In genomic region chr13:119600166-119600565, GRCm38 (mm10) we compare ENCODE assay signal across 9 mouse cellular contexts. TPM values are rescaled to one million over a fixed set of nuclear protein-coding genes. Genes with fewer than 3 reads are reported as not detected.
DNase-seq lines count a peak whose midpoint lies in the region; ATAC-seq and TF ChIP-seq lines count a peak whose summit lies in the region.
"Not testable (repeated sequence)": the region's sequence is repeated elsewhere in the genome, so short reads cannot be mapped to it uniquely, and the experiment has no call there.
"Had no signal": no experiment of that assay in that cellular context is flagged by ENCODE, and none has a peak within 500 bp of the region (broad histone marks: within the 10 kb centered on the region; RNA-seq: fewer than 3 reads in every experiment).

No protein-coding gene starts in this region.

- H3K4me3 ChIP-seq in embryonic facial prominence, embryonic 15.5 days (replicated peaks); heart, postnatal 0 days (ENCODE audit: low read depth, low read length): not testable (repeated sequence)

- not testable (repeated sequence) for H3K4me1 ChIP-seq in embryonic facial prominence, embryonic 15.5 days; heart, postnatal 0 days (ENCODE audit: control insufficient read depth, insufficient read depth)

- not testable (repeated sequence) for TF ChIP-seq CTCF in heart, postnatal 0 days (IDR thresholded peaks at IDR 0.05; ENCODE audit: low read depth)

- H3K4me2 ChIP-seq in embryonic facial prominence, embryonic 15.5 days (replicated peaks); heart, postnatal 0 days (ENCODE audit: low read depth, low read length): not testable (repeated sequence)

- not testable (repeated sequence) for H3K27me3 ChIP-seq in embryonic facial prominence, embryonic 15.5 days; heart, postnatal 0 days (ENCODE audit: control insufficient read depth, insufficient read depth, low read length)

- ATAC-seq in embryonic facial prominence, embryonic 15.5 days (ENCODE audit: insufficient number of reproducible peaks, low FRiP score, low TSS enrichment, low read depth): peak; percentile 27; the same call in 1 of the 2 replicates
- not testable (repeated sequence) for ATAC-seq in heart, postnatal 0 days (ENCODE audit: insufficient read depth, low read depth)

- H3K9ac ChIP-seq in embryonic facial prominence, embryonic 15.5 days; heart, postnatal 0 days (replicated peaks; ENCODE audit: low read depth, low read length): not testable (repeated sequence)

- TF ChIP-seq EP300 in heart, postnatal 0 days (IDR thresholded peaks at IDR 0.05; ENCODE audit: low read depth): not testable (repeated sequence)

- H3K36me3 ChIP-seq in embryonic facial prominence, embryonic 15.5 days; heart, postnatal 0 days (replicated peaks; ENCODE audit: control insufficient read depth, insufficient read depth, low read length): not testable (repeated sequence)

- peaks cover 30% of the 10 kb centered on the region for H3K9me3 ChIP-seq in embryonic facial prominence, embryonic 15.5 days (replicated peaks)
- H3K9me3 ChIP-seq in heart, postnatal 0 days (replicated peaks; ENCODE audit: control insufficient read depth, low read length): not testable (repeated sequence)

- DNase-seq in A20 (ENCODE audit: low read depth, low spot score): peak; percentile 55
- peak; percentile 80 to 82 for DNase-seq in adrenal gland, postnatal 4 days (ENCODE audit: low spot score in 2 of 2)
- DNase-seq in heart, postnatal 0 days (ENCODE audit: low spot score): peak; percentile 61
- peak; percentile 20 to 27 for DNase-seq in layer of hippocampus, postnatal 25 days (ENCODE audit: extremely low spot score in 1 of 2, low spot score in 1 of 2)
- DNase-seq in lung, postnatal 14 days: peak; percentile 57
- DNase-seq in retina, adult 2 months (ENCODE audit: low read depth, low spot score): peak; percentile 58
- DNase-seq in thymus, adult 18-20 months: peak; percentile 10 to 51

- not testable (repeated sequence) for H3K27ac ChIP-seq in embryonic facial prominence, embryonic 15.5 days (replicated peaks); heart, postnatal 0 days (ENCODE audit: low read depth)

RNA-seq across cellular contexts. Expression of gene Ccl28, which starts 23.5 kb away (rescaled TPM):
- total RNA-seq in adrenal gland, postnatal 4 days (2021): 1 to 10 TPM in 1 of 2 experiments, under 1 TPM in 1; 0.67 to 1.1 TPM
- 0.16 and 0.27 TPM in 2 replicates for polyA plus RNA-seq in embryonic facial prominence, embryonic 15.5 days (2015; fragmentation: Nextera tagmentation; extraction: Ambion mirVana)
- total RNA-seq in heart, postnatal 0 days (2014; rRNA removed; ENCODE audit: low replicate concordance): not detected in 2 replicates
- polyA plus RNA-seq in heart, postnatal 0 days (2015; fragmentation: Nextera tagmentation; extraction: Ambion mirVana): 0.05 TPM in 1 of 2 replicates, not detected in the other
- total RNA-seq in layer of hippocampus, postnatal 25 days (2021): 1 to 10 TPM; 1.4 to 1.8 TPM
- polyA plus RNA-seq: liver, embryonic 12.5 days had no signal

Comparison
In these comparisons a context has a peak if more than half of its experiments do, and no peak if none do; other contexts are left out.
1. DNase-seq: peak in every context shown above with its lines; median percentile 81 in adrenal gland, postnatal 4 days; 61 in heart, postnatal 0 days; 58 in retina, adult 2 months; 57 in lung, postnatal 14 days; 55 in A20; 30 in thymus, adult 18-20 months; 24 in layer of hippocampus, postnatal 25 days.